Mouse (Mus musculus): ENCODE measurements around the gene Sytl1.

- TF ChIP-seq CTCF (IDR thresholded peaks at IDR 0.05; ENCODE audit: low read depth) (no peak), EP300 (IDR thresholded peaks at IDR 0.05; ENCODE audit: low read depth) (no peak)
These were observed 41.2 kb downstream of the Sytl1 start for GRCm38 (mm10) chr4:133221701-133222100.

Data from heart, postnatal 0 days (tissue).